Mouse (Mus musculus) midbrain, embryonic 16.5 days (tissue): ENCODE measurements at regions not wholly inside any gene's neighbourhood (a gene's known extent, or its start where the extent isn't known, plus 50 kb on each side); places are given as distances from the start of the nearest gene placed in this dataset.
A peak's percentile ranks its signal among the peaks of the same experiment; 100 is the strongest.

ENCODE experiments used
- ATAC-seq: fragments of 200-750 bp; cut with Nextera tagmentation; 2 replicates; pipeline ENCODE4 v1.8.0; 2017; ENCODE audit warnings: moderate TSS enrichment
- H3K27ac ChIP-seq: fragments of 300-500 bp; sonication (generic); 2 replicates; pipeline ENCODE4 v1.5.1; 2014; ENCODE audit warnings: mild to moderate bottlenecking, low read length, mixed read lengths
- H3K27me3 ChIP-seq: fragments of 300-500 bp; sonication (generic); 2 replicates; pipeline ENCODE4 v1.6.1; 2014; ENCODE audit warnings: low read depth, low read length, mixed read lengths; ENCODE audit not compliant: control insufficient read depth, insufficient read depth
- H3K36me3 ChIP-seq: fragments of 300-500 bp; sonication (generic); 2 replicates; pipeline ENCODE4 v1.6.1; 2014; ENCODE audit warnings: mild to moderate bottlenecking, low read length, moderate library complexity, mixed read lengths; ENCODE audit not compliant: control insufficient read depth, insufficient read depth
- H3K4me1 ChIP-seq: fragments of 300-500 bp; sonication (generic); 2 replicates; pipeline ENCODE4 v1.6.1; 2014; ENCODE audit warnings: mild to moderate bottlenecking, low read length, mixed read lengths; ENCODE audit not compliant: control insufficient read depth, insufficient read depth
- H3K4me2 ChIP-seq: fragments of 300-500 bp; sonication (generic); 2 replicates; pipeline ENCODE4 v1.6.1; 2014; ENCODE audit warnings: mild to moderate bottlenecking, low read length, mixed read lengths
- H3K4me3 ChIP-seq: fragments of 300-500 bp; sonication (generic); 2 replicates; pipeline ENCODE4 v1.5.1; 2014; ENCODE audit warnings: low read depth, mild to moderate bottlenecking, low read length, moderate library complexity, mixed read lengths
- H3K9ac ChIP-seq: fragments of 300-500 bp; sonication (generic); 2 replicates; pipeline ENCODE4 v1.6.1; 2014; ENCODE audit warnings: low read depth, low read length, mixed read lengths
- H3K9me3 ChIP-seq: fragments of 300-500 bp; sonication (generic); replicated peaks from 2 replicates; pipeline ENCODE4 v1.6.1; 2014; ENCODE audit warnings: mild to moderate bottlenecking, low read length, mixed read lengths; ENCODE audit not compliant: control insufficient read depth, poor library complexity, severe bottlenecking
- WGBS: fragments of 180-500 bp; shearing (Covaris S2); extraction: QIAGEN DNeasy Blood & Tissue Kit; methylation state at CpG from one replicate; pipeline ENCODE4 v1.1.7; 2014; 5-methylcytosine and 5-hydroxymethylcytosine counted together

DNA sequence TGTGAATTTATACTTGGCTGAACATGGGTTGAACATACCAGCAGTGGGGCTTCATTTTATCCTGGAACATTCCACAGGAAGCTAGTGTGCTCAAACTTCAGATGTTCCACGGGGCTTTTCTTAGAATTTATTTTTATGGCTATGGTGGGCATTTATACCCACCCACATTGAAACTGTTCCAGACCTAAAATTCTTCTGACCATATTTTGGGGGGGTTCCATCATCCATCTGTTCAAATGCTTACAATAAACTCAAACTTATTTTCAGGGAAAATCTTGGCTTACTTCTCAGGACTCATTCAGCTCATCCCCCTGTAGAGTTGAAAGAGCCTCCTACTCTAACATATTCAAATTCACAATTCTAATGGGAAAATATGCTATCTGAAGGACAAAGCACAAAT, 506.0 kb downstream of the Mettl4 start:
- H3K4me2 ChIP-seq: no peak overlapping the region
- no peak overlapping the region for H3K9ac ChIP-seq
- no peaks in the 10 kb centered on the region for H3K36me3 ChIP-seq
- ATAC-seq: no peak
- no peak overlapping the region for H3K4me3 ChIP-seq
- no peaks in the 10 kb centered on the region for H3K27me3 ChIP-seq
- 76% methylated on average over 1 of the region's 1 CpGs for WGBS
- H3K4me1 ChIP-seq: no peaks in the 10 kb centered on the region
- H3K27ac ChIP-seq: no peak overlapping the region
- no peaks in the 10 kb centered on the region for H3K9me3 ChIP-seq

DNA sequence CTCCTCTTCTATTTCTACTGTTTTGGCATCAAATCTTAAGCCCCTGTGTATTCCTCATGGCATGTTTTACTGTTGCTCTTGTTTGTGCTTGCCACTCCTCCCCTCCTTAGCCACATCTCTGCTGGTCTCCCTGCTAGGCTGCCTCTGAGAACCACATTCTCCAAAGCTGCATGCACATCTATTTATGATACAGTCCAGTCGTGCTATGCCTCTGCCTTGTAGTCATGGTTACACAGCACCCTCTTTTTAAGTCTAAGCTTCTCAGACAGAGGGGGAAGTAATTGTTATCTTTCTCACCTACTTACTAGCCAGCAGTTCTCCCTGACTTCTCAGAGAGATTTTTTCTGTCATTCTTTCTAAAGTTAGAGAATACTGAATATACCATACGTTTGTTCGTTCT, 523.7 kb downstream of the Mettl4 start:
- ATAC-seq: peak; percentile 76
- WGBS: 71% methylated on average over 3 of the region's 3 CpGs
- no peak overlapping the region for H3K4me3 ChIP-seq

More for the DNA sequence above, 523.7 kb downstream of the Mettl4 start:
- H3K9me3 ChIP-seq: no peaks in the 10 kb centered on the region
- H3K27me3 ChIP-seq: no peaks in the 10 kb centered on the region
- no peak overlapping the region for H3K9ac ChIP-seq
- no peaks in the 10 kb centered on the region for H3K36me3 ChIP-seq
- no peaks in the 10 kb centered on the region for H3K4me1 ChIP-seq
- H3K27ac ChIP-seq: no peak overlapping the region
- H3K4me2 ChIP-seq: no peak overlapping the region
